Mouse (Mus musculus): ENCODE measurements around the gene Ciart. TPM values are rescaled to one million over a fixed set of nuclear protein-coding genes. Genes with fewer than 3 reads are reported as not detected.
A peak's percentile ranks its signal among the peaks of the same experiment; 100 is the strongest.

The Ciart gene
- total and polyA plus RNA-seq, 2 experiments from 2014 or later = 4.3 to 11.4 TPM

DNA sequence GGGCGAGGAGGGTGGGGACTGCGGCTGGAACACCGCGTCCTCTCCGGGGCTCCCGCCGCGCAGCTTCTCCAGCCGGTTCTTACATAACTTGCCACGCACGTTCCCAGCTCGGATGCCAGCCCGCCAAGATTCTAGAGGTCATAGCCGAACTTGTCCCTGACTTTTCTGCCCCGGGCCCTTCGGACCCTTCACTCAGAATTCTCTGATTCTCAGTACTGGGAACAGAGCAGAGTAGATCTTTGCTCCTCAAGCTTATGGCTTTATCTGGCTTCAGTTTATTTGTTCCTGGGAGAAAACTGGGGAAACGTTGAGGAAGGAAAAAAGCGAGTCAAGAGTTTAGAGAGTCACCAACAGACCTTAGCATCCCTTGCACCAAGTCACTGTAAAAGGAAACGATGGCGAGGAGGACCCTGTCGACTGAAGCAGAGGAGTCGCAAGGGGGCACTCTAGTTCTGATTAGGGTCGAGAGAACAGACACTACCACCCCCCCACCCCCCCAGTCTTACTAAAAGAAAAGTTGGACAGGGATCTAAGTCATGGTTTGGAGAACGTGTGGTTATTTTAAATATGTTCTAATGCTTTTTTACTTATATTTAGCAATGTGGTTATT lies 870 bp upstream of the Ciart start:
- H3K4me3 ChIP-seq (ENCODE audit: low read length) = peak overlapping the region; percentile 56
- peaks cover 5% of the 10 kb centered on the region; the same call in 1 of the 2 replicates for H3K4me1 ChIP-seq (ENCODE audit: insufficient read depth, low read length)
- ATAC-seq (no peak), DNase-seq (ENCODE audit: low spot score) (peak; percentile 79)
- H3K4me2 ChIP-seq (ENCODE audit: low read depth, low read length) = peak overlapping the region; percentile 98
- peak; percentile 65 for TF ChIP-seq CTCF (IDR thresholded peaks at IDR 0.05; ENCODE audit: low read depth)
- peak overlapping the region; percentile 72; the same call in 1 of the 2 replicates for H3K27ac ChIP-seq
- no peaks in the 10 kb centered on the region for H3K36me3 ChIP-seq (ENCODE audit: insufficient read depth, low read length)
- 3% methylated on average over 24 of the region's 24 CpGs for WGBS
- H3K27me3 ChIP-seq (ENCODE audit: insufficient read depth, low read length) = no peaks in the 10 kb centered on the region
- peak overlapping the region; percentile 38 for H3K9ac ChIP-seq (replicated peaks; ENCODE audit: low read length)
- no peaks in the 10 kb centered on the region for H3K9me3 ChIP-seq (ENCODE audit: low read length)

DNA sequence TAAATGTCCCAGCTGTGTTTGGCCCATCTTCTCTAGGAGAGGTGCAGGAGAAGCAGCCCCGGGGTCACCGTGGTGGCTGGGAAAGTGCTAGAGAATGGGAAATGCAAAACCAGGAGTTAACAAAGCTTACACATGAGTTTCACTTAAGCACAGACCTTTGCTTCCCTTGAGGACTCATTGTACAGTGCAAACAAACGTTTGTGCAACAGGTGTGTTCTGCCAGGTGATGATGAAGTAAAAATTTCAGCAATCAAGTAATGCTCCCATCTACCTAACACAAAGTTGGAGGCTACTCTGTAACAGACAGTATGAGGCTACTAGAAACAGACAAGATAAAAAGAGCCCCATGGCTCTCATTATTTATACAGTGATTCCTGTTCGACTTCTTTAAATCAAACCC lies 3.0 kb downstream of the Ciart start:
- no peaks in the 10 kb centered on the region for H3K36me3 ChIP-seq (ENCODE audit: insufficient read depth, low read length)
- no peak overlapping the region for H3K4me3 ChIP-seq (ENCODE audit: low read length)
- ATAC-seq (no peak), DNase-seq (ENCODE audit: low spot score) (no peak)
- no peak for TF ChIP-seq CTCF (IDR thresholded peaks at IDR 0.05; ENCODE audit: low read depth)
- no peaks in the 10 kb centered on the region for H3K27me3 ChIP-seq (ENCODE audit: insufficient read depth, low read length)
- H3K9ac ChIP-seq (replicated peaks; ENCODE audit: low read length) = no peak overlapping the region
- no peak overlapping the region for H3K4me2 ChIP-seq (ENCODE audit: low read depth, low read length)
- no peaks in the 10 kb centered on the region for H3K9me3 ChIP-seq (ENCODE audit: low read length)
- peaks cover 5% of the 10 kb centered on the region; the same call in 1 of the 2 replicates for H3K4me1 ChIP-seq (ENCODE audit: insufficient read depth, low read length)
- 94% methylated on average over 4 of the region's 4 CpGs for WGBS
- no peak overlapping the region for H3K27ac ChIP-seq

DNA sequence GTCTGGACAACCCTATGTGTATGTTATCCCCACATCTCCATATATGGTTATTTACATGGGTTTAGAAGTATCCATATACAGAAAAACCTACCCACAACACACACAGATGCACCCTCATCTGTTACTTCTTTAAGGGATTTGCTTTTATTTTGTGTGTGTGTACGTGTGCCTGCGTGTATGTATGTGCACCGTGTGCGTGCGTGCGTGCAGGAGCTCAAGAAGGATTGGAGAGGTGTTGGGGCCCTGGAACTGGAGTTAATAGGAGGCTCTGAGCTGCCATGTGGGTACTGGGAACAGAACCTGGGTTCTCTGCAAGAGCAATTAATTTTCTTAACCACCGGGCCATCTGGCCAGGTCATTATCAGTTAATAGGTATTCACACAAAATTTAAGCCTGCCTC lies 10.0 kb downstream of the Ciart start:
- 83% methylated on average over 7 of the region's 7 CpGs for WGBS
- DNase-seq (ENCODE audit: low spot score) (no peak), ATAC-seq (no peak)
- no peak for TF ChIP-seq CTCF (IDR thresholded peaks at IDR 0.05; ENCODE audit: low read depth)
- Histone ChIP-seq H3K9me3 (ENCODE audit: low read length) (no peaks in the 10 kb centered on the region), H3K9ac (replicated peaks; ENCODE audit: low read length) (peak overlapping the region; percentile 65), H3K4me3 (ENCODE audit: low read length) (peak overlapping the region; percentile 52), H3K4me2 (ENCODE audit: low read depth, low read length) (peak overlapping the region; percentile 60), H3K4me1 (ENCODE audit: insufficient read depth, low read length) (0 out of 2 replicates have a peak, but pooled peaks cover 3% of the 10 kb centered on the region), H3K36me3 (ENCODE audit: insufficient read depth, low read length) (no peaks in the 10 kb centered on the region; the same call in 1 of the 2 replicates), H3K27me3 (ENCODE audit: insufficient read depth, low read length) (no peaks in the 10 kb centered on the region), H3K27ac (no peak overlapping the region)

DNA sequence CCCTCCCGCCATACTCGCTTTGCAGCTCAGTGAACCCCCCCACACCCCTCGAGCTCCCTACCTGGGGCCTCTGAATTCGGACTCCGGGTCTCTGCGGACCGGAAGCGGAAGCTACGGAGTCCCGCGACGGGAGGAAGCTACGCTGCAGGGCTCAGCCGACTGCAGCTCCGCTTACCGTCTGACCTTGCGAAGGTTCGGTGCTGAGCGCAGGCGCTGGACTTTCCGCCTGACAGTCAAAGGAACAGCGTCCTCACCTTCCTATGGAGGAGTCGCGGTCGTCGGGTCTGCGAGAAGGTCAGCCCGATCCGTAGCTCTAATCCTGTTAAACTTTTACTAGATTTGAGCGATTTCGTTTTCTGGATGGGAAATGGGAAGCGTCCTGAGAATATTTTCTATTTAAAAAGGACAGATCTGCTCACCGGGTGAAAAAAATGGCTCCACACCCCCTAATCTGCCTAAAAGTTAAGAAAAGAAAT lies 10.6 kb downstream of the Ciart start, which contains the start of gene Mrps21:
Mrps21 (minus strand) TSS at position 128 of the 476 bp plus-strand sequence.
- H3K9me3 ChIP-seq (ENCODE audit: low read length) = no peaks in the 10 kb centered on the region
- peak; percentile 94 for DNase-seq (ENCODE audit: low spot score)
- peak within 1 kb of the TSS; percentile 52 for H3K4me3 ChIP-seq (ENCODE audit: low read length)
- peak within 1 kb of the TSS; percentile 71 for H3K27ac ChIP-seq
- no peaks in the 10 kb centered on the region for H3K27me3 ChIP-seq (ENCODE audit: insufficient read depth, low read length)
- peak within 1 kb of the TSS; percentile 60 for H3K4me2 ChIP-seq (ENCODE audit: low read depth, low read length)
- no peaks in the 10 kb centered on the region; the same call in 1 of the 2 replicates for H3K36me3 ChIP-seq (ENCODE audit: insufficient read depth, low read length)
- no peak for TF ChIP-seq CTCF (IDR thresholded peaks at IDR 0.05; ENCODE audit: low read depth)
- 0 out of 2 replicates have a peak, but pooled peaks cover 3% of the 10 kb centered on the region for H3K4me1 ChIP-seq (ENCODE audit: insufficient read depth, low read length)
- 1% methylated on average over 33 of the region's 33 CpGs for WGBS
- peak; percentile 97 for ATAC-seq
- peak within 1 kb of the TSS; percentile 65 for H3K9ac ChIP-seq (replicated peaks; ENCODE audit: low read length)

DNA sequence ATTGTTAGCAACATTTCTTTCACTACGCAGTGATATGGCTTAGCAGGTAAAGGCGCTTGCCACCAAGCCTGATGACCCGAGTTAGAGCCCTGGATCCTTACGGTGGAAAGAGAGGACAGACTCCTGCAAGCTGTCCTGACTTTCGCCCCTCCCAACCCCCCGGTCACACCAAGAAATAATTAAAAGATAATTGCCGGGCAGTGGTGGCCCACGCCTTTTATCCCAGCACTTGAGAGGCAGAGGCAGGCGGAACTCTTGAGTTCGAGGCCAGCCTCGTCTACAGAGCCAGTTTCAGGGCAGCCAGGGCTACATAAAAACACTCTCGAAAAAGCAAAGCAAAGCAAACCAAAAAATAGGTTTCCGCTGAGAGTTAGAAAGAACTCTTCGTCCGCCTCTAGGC lies 11.1 kb downstream of the Ciart start:
- Histone ChIP-seq H3K36me3 (ENCODE audit: insufficient read depth, low read length) (peaks cover 2% of the 10 kb centered on the region; the same call in 1 of the 2 replicates), H3K4me1 (ENCODE audit: insufficient read depth, low read length) (0 out of 2 replicates have a peak, but pooled peaks cover 3% of the 10 kb centered on the region), H3K4me2 (ENCODE audit: low read depth, low read length) (peak overlapping the region; percentile 60), H3K9me3 (ENCODE audit: low read length) (no peaks in the 10 kb centered on the region), H3K27me3 (ENCODE audit: insufficient read depth, low read length) (no peaks in the 10 kb centered on the region), H3K9ac (replicated peaks; ENCODE audit: low read length) (peak overlapping the region; percentile 65), H3K4me3 (ENCODE audit: low read length) (peak overlapping the region; percentile 52), H3K27ac (peak overlapping the region; percentile 71; the same call in 1 of the 2 replicates)
- 7% methylated on average over 15 of the region's 15 CpGs for WGBS
- DNase-seq (ENCODE audit: low spot score) = no peak
- TF ChIP-seq CTCF (IDR thresholded peaks at IDR 0.05; ENCODE audit: low read depth) = no peak
- peak; percentile 60 for ATAC-seq

DNA sequence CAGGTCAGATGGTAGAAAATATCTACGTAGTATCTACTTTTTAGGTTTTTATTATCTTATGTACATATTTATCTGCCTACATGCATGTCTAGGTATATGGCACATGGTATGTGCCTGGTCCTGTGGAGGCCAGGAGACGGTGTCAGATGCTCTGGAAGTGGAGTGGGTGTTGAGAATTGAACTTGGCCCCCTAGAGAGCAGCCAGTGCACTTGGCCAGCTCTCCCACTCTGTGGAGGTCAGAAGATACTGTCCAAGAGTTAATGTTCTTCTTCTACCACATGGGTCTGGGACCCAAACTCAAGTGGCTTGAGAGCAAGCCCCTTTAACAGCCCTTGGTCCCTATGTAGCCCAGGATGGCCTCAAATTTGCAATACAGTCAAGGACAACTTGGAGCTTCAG lies 14.6 kb downstream of the Ciart start:
- Histone ChIP-seq H3K4me1 (ENCODE audit: insufficient read depth, low read length) (0 out of 2 replicates have a peak, but pooled peaks cover 3% of the 10 kb centered on the region), H3K27me3 (ENCODE audit: insufficient read depth, low read length) (no peaks in the 10 kb centered on the region), H3K4me3 (ENCODE audit: low read length) (no peak overlapping the region), H3K9me3 (ENCODE audit: low read length) (no peaks in the 10 kb centered on the region), H3K27ac (no peak overlapping the region), H3K36me3 (ENCODE audit: insufficient read depth, low read length) (peaks cover 16% of the 10 kb centered on the region), H3K9ac (replicated peaks; ENCODE audit: low read length) (no peak overlapping the region), H3K4me2 (ENCODE audit: low read depth, low read length) (no peak overlapping the region)
- 92% methylated on average over 2 of the region's 2 CpGs for WGBS
- no peak for DNase-seq (ENCODE audit: low spot score)
- TF ChIP-seq CTCF (IDR thresholded peaks at IDR 0.05; ENCODE audit: low read depth) = no peak
- ATAC-seq = no peak

DNA sequence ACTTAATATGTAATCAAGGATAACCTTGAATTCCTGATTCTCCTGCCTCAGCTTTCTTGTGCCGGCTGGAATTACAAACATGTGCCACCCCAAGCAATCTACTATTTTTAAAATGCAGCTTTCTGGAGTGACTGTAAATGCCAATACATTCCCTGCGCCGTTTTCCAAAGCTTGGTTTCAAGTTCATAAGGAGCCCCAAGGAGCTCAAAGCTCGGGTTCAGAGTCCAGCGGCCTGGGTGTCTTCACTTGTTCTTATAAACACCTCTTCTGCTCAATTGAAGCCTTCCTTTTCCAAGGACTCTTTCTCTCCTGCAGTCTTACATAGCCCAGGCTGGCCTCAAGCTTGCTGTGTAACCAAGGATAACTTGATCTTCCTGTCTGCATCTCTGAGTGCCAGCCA lies 16.0 kb downstream of the Ciart start:
- DNase-seq (ENCODE audit: low spot score) (no peak), ATAC-seq (no peak)
- no peak overlapping the region for H3K9ac ChIP-seq (replicated peaks; ENCODE audit: low read length)
- 92% methylated on average over 5 of the region's 5 CpGs for WGBS
- H3K4me3 ChIP-seq (ENCODE audit: low read length) = no peak overlapping the region
- H3K27ac ChIP-seq = no peak overlapping the region
- no peaks in the 10 kb centered on the region for H3K4me1 ChIP-seq (ENCODE audit: insufficient read depth, low read length)
- H3K9me3 ChIP-seq (ENCODE audit: low read length) = no peaks in the 10 kb centered on the region
- TF ChIP-seq CTCF (IDR thresholded peaks at IDR 0.05; ENCODE audit: low read depth) = no peak
- H3K36me3 ChIP-seq (ENCODE audit: insufficient read depth, low read length) = peaks cover 16% of the 10 kb centered on the region
- no peaks in the 10 kb centered on the region for H3K27me3 ChIP-seq (ENCODE audit: insufficient read depth, low read length)
- no peak overlapping the region for H3K4me2 ChIP-seq (ENCODE audit: low read depth, low read length)

Measured in hindbrain, postnatal 0 days (tissue).